Comparison of ENCODE assay signal across 19 mouse cellular contexts in genomic region chr4:57249108-57249507, GRCm38 (mm10). TPM values are rescaled to one million over a fixed set of nuclear protein-coding genes. Genes with fewer than 3 reads are reported as not detected.
DNase-seq lines count a peak whose midpoint lies in the region; ATAC-seq and TF ChIP-seq lines count a peak whose summit lies in the region.
"Had no signal": no experiment of that assay in that cellular context is flagged by ENCODE, and none has a peak within 500 bp of the region (broad histone marks: within the 10 kb centered on the region; RNA-seq: fewer than 3 reads in every experiment).

No protein-coding gene starts in this region.

- peak; percentile 31; the same call in 1 of the 2 replicates for ATAC-seq in hindbrain, embryonic 14.5 days (ENCODE audit: low FRiP score)
- ATAC-seq in hindbrain, postnatal 0 days, result no peak
- 0 out of 2 replicates have a peak, but pooled peaks have one; percentile 54 for ATAC-seq in neural tube, embryonic 13.5 days (ENCODE audit: low read depth)
- ATAC-seq: forebrain, embryonic 14.5 days; liver, embryonic 12.5 days had no signal

- no peak for TF ChIP-seq CTCF in hindbrain, postnatal 0 days (IDR thresholded peaks at IDR 0.05; ENCODE audit: low read depth)

- peak; percentile 42 for DNase-seq in gastrocnemius, adult 18-20 months (ENCODE audit: low spot score)
- no peak for DNase-seq in gastrocnemius, postnatal 25 days
- no peak for DNase-seq in hindbrain, embryonic 14.5 days (ENCODE audit: low spot score)
- DNase-seq in hindbrain, postnatal 0 days (ENCODE audit: low spot score), result no peak
- DNase-seq in heart, postnatal 4 days, result peak; percentile 27
- DNase-seq in left cerebral cortex, adult 9 months (ENCODE audit: low spot score in 2 of 2), result no peak
- DNase-seq in liver, result no peak
- DNase-seq: adrenal gland, adult 2 months; cerebellum, adult 9-11 months; kidney, adult 18-20 months; kidney, postnatal 4 days; lung, postnatal 10 days; retina, postnatal 1 day had no signal

- no peak overlapping the region for H3K9ac ChIP-seq in hindbrain, embryonic 14.5 days
- H3K9ac ChIP-seq in hindbrain, postnatal 0 days (replicated peaks; ENCODE audit: low read length), result no peak overlapping the region
- no peak overlapping the region for H3K9ac ChIP-seq in neural tube, embryonic 13.5 days
- H3K9ac ChIP-seq: embryonic facial prominence, embryonic 15.5 days; hindbrain, embryonic 15.5 days; liver, embryonic 12.5 days; midbrain, embryonic 12.5 days had no signal

- H3K4me3 ChIP-seq in hindbrain, embryonic 14.5 days (replicated peaks; ENCODE audit: low read length), result no peak overlapping the region
- no peak overlapping the region for H3K4me3 ChIP-seq in hindbrain, postnatal 0 days (ENCODE audit: low read length)
- no peak overlapping the region for H3K4me3 ChIP-seq in neural tube, embryonic 13.5 days
- H3K4me3 ChIP-seq: embryonic facial prominence, embryonic 15.5 days; hindbrain, embryonic 15.5 days; liver, embryonic 12.5 days; midbrain, embryonic 12.5 days had no signal

- no peaks in the 10 kb centered on the region for H3K27me3 ChIP-seq in hindbrain, embryonic 14.5 days (ENCODE audit: control insufficient read depth, insufficient read depth, low read length)
- H3K27me3 ChIP-seq in hindbrain, postnatal 0 days (ENCODE audit: insufficient read depth, low read length), result no peaks in the 10 kb centered on the region
- H3K27me3 ChIP-seq in neural tube, embryonic 13.5 days, result no peaks in the 10 kb centered on the region
- H3K27me3 ChIP-seq: embryonic facial prominence, embryonic 15.5 days; hindbrain, embryonic 15.5 days; liver, embryonic 12.5 days had no signal

- no peak overlapping the region for H3K4me2 ChIP-seq in hindbrain, embryonic 14.5 days (replicated peaks)
- H3K4me2 ChIP-seq in hindbrain, postnatal 0 days (ENCODE audit: low read depth, low read length), result no peak overlapping the region
- H3K4me2 ChIP-seq in neural tube, embryonic 13.5 days, result no peak overlapping the region
- H3K4me2 ChIP-seq: embryonic facial prominence, embryonic 15.5 days; hindbrain, embryonic 15.5 days; liver, embryonic 12.5 days; midbrain, embryonic 12.5 days had no signal

- H3K4me1 ChIP-seq in hindbrain, embryonic 14.5 days (replicated peaks; ENCODE audit: control insufficient read depth, insufficient read depth, low read length), result peaks cover 7% of the 10 kb centered on the region; the same call in 1 of the 2 replicates
- H3K4me1 ChIP-seq in hindbrain, postnatal 0 days (ENCODE audit: insufficient read depth, low read length), result no peaks in the 10 kb centered on the region
- peaks cover 9% of the 10 kb centered on the region; the same call in 1 of the 2 replicates for H3K4me1 ChIP-seq in neural tube, embryonic 13.5 days (replicated peaks)
- H3K4me1 ChIP-seq: embryonic facial prominence, embryonic 15.5 days; hindbrain, embryonic 15.5 days; liver, embryonic 12.5 days; midbrain, embryonic 12.5 days had no signal

- no peaks in the 10 kb centered on the region for H3K9me3 ChIP-seq in hindbrain, embryonic 14.5 days (ENCODE audit: control insufficient read depth, low read length)
- H3K9me3 ChIP-seq in hindbrain, postnatal 0 days (ENCODE audit: low read length), result no peaks in the 10 kb centered on the region
- no peaks in the 10 kb centered on the region for H3K9me3 ChIP-seq in neural tube, embryonic 13.5 days
- H3K9me3 ChIP-seq: embryonic facial prominence, embryonic 15.5 days; hindbrain, embryonic 15.5 days; liver, embryonic 12.5 days; midbrain, embryonic 12.5 days had no signal

- no peak overlapping the region for H3K27ac ChIP-seq in hindbrain, embryonic 14.5 days
- no peak overlapping the region for H3K27ac ChIP-seq in hindbrain, postnatal 0 days
- H3K27ac ChIP-seq in neural tube, embryonic 13.5 days (replicated peaks), result no peak overlapping the region
- H3K27ac ChIP-seq: embryonic facial prominence, embryonic 15.5 days; hindbrain, embryonic 15.5 days; liver, embryonic 12.5 days; midbrain, embryonic 12.5 days had no signal

- H3K36me3 ChIP-seq in hindbrain, embryonic 14.5 days (replicated peaks; ENCODE audit: control insufficient read depth, insufficient read depth), result no peaks in the 10 kb centered on the region
- no peaks in the 10 kb centered on the region for H3K36me3 ChIP-seq in hindbrain, postnatal 0 days (ENCODE audit: insufficient read depth, low read length)
- no peaks in the 10 kb centered on the region for H3K36me3 ChIP-seq in neural tube, embryonic 13.5 days
- H3K36me3 ChIP-seq: embryonic facial prominence, embryonic 15.5 days; hindbrain, embryonic 15.5 days; liver, embryonic 12.5 days; midbrain, embryonic 12.5 days had no signal

- WGBS in hindbrain, embryonic 14.5 days, result 24% methylated on average over 8 of the region's 8 CpGs
- WGBS in hindbrain, postnatal 0 days, result 37% methylated on average over 8 of the region's 8 CpGs
- WGBS in neural tube, embryonic 13.5 days, result 7% methylated on average over 8 of the region's 8 CpGs

RNA-seq across cellular contexts. Expression of gene Ptpn3, which starts 52.5 kb away (rescaled TPM):
- total RNA-seq in gastrocnemius, adult 18-20 months (2021), result 10 to 100 TPM; 43.7 to 51.4 TPM
- total RNA-seq in gastrocnemius, postnatal 25 days (2021), result 10 to 100 TPM; 40.4 to 46.3 TPM
- polyA plus RNA-seq in hindbrain, embryonic 14.5 days (2014; fragmentation: Nextera tagmentation; extraction: Ambion mirVana), result 4.6 and 5.5 TPM in 2 replicates
- total RNA-seq in hindbrain, postnatal 0 days (2014; rRNA removed), result 3.2 and 10.1 TPM in 2 replicates
- polyA plus RNA-seq in hindbrain, postnatal 0 days (2015; fragmentation: Nextera tagmentation; extraction: Ambion mirVana), result 2.8 and 3.4 TPM in 2 replicates
- total RNA-seq in heart, postnatal 4 days (2021), result 10 to 100 TPM; 12.9 to 14.5 TPM
- 6.9 and 7.7 TPM in 2 replicates for polyA plus RNA-seq in neural tube, embryonic 13.5 days (2015; fragmentation: Nextera tagmentation; extraction: Ambion mirVana)

Comparison
In these comparisons a context has a peak if more than half of its experiments do, and no peak if none do; other contexts are left out.
1. DNase-seq: peak in gastrocnemius, adult 18-20 months (single experiment) and heart, postnatal 4 days (single experiment); none in gastrocnemius, postnatal 25 days (single experiment), hindbrain, embryonic 14.5 days (single experiment), hindbrain, postnatal 0 days (single experiment), left cerebral cortex, adult 9 months (0 of 2) and liver (single experiment).